Mouse (Mus musculus) left cerebral cortex, adult 18-20 months (tissue): ENCODE data around the gene Morn4. TPM values are rescaled to one million over a fixed set of nuclear protein-coding genes. Genes with fewer than 3 reads are reported as not detected.
A peak's percentile ranks its signal among the peaks of the same experiment; 100 is the strongest.

ENCODE experiments used
- DNase-seq, 2 experiments: peaks; one replicate each; pipeline ENCODE4 v3.0.0; 2021 to 2022; ENCODE audit warnings: low spot score in 2 of 2, mixed read lengths in 1 of 2
- long read RNA-seq, 2 experiments: library from polyadenylated mRNA; stranded (forward); transcript quantifications; one replicate each; pipeline ENCODE4 v2.0.0; 2021
- total RNA-seq, 2 experiments: library from RNA; stranded (reverse); gene quantifications; 2 replicates each; pipeline ENCODE4 v1.2.3; 2021

Morn4 gene
- 10 to 100 TPM; 66.2 to 67.8 TPM for total RNA-seq
- long read RNA-seq, experiment 1, transcript Morn4-201 (5 exons, 1,800 nt), result major isoform, 82 of 97 reads
- long read RNA-seq, experiment 1, partial matches to known transcripts, result 6 of 97 reads
- long read RNA-seq, experiment 1, other reads (novel, unspliced or antisense), result 8 of 97 reads
- long read RNA-seq, experiment 2, transcript Morn4-201 (5 exons, 1,800 nt), result major isoform, 57 of 70 reads
- long read RNA-seq, experiment 2, partial matches to known transcripts, result 7 of 70 reads
- long read RNA-seq, experiment 2, other reads (novel, unspliced or antisense), result 6 of 70 reads

- DNase-seq, result peak; percentile 93 to 94
These were observed at the start of gene Morn4 for GRCm38 (mm10) chr19:42086166-42086565. Gene Morn4 (minus strand): TSS chr19:42086357.

- no peak for DNase-seq
These were observed 48.9 kb upstream of the Morn4 start for GRCm38 (mm10) chr19:42135070-42135469.

GRCm38 (mm10) chr19:42131101-42131500, 44.9 kb upstream of the Morn4 start:
- DNase-seq, result no peak

- no peak for DNase-seq
These were observed 44.1 kb upstream of the Morn4 start for GRCm38 (mm10) chr19:42130294-42130606.

- peak in 1 of 2 experiments; percentile 37 for DNase-seq
These were observed 43.5 kb upstream of the Morn4 start for GRCm38 (mm10) chr19:42129509-42130293.

- peak; percentile 97 to 98 for DNase-seq
These were observed 42.8 kb upstream of the Morn4 start, which contains the start of gene Avpi1 for GRCm38 (mm10) chr19:42128787-42129508. Gene Avpi1 (minus strand): TSS chr19:42129059.

- DNase-seq, result no peak
These were observed 42.0 kb upstream of the Morn4 start for GRCm38 (mm10) chr19:42128052-42128740.

- DNase-seq, result no peak
These were observed 40.9 kb upstream of the Morn4 start for GRCm38 (mm10) chr19:42127024-42127423.

GRCm38 (mm10) chr19:42126219-42126605, 40.1 kb upstream of the Morn4 start:
- no peak for DNase-seq

- no peak for DNase-seq
These were observed 39.5 kb upstream of the Morn4 start for GRCm38 (mm10) chr19:42125501-42126218.

GRCm38 (mm10) chr19:42124684-42125083, 38.5 kb upstream of the Morn4 start:
- DNase-seq, result peak in 1 of 2 experiments; percentile 14

- DNase-seq, result no peak
These were observed 34.3 kb upstream of the Morn4 start for GRCm38 (mm10) chr19:42120451-42120850.

GRCm38 (mm10) chr19:42118596-42118995, 32.4 kb upstream of the Morn4 start:
- DNase-seq, result no peak

- DNase-seq, result no peak
These were observed 32.0 kb upstream of the Morn4 start for GRCm38 (mm10) chr19:42118142-42118541.

GRCm38 (mm10) chr19:42115783-42116335, 29.7 kb upstream of the Morn4 start:
- DNase-seq, result no peak

GRCm38 (mm10) chr19:42104681-42105080, 18.5 kb upstream of the Morn4 start:
- no peak for DNase-seq

GRCm38 (mm10) chr19:42099406-42099805, 13.2 kb upstream of the Morn4 start:
- no peak for DNase-seq

- peak in 1 of 2 experiments; percentile 29 for DNase-seq
These were observed 4.5 kb upstream of the Morn4 start for GRCm38 (mm10) chr19:42090637-42091141.

GRCm38 (mm10) chr19:42089748-42090595, 3.8 kb upstream of the Morn4 start, which contains the start of gene Pi4k2a:
Gene Pi4k2a (plus strand): TSS chr19:42090470.
- peak; percentile 99 to 100 for DNase-seq
